Mouse (Mus musculus) lung, embryonic 14.5 days (tissue): ENCODE data around the gene Tubd1. TPM values are rescaled to one million over a fixed set of nuclear protein-coding genes. Genes with fewer than 3 reads are reported as not detected.
A peak's percentile ranks its signal among the peaks of the same experiment; 100 is the strongest.

Experiments used
- ATAC-seq: fragments of 200-750 bp; cut with Nextera tagmentation; 2 replicates; pipeline ENCODE4 v1.8.0; 2017; ENCODE audit warnings: mild to moderate bottlenecking, moderate TSS enrichment, moderate library complexity; ENCODE audit not compliant: insufficient read depth
- DNase-seq: peaks from one replicate; pipeline ENCODE4 v3.0.0-alpha.2; 2015
- H3K27ac ChIP-seq: fragments of 300-500 bp; sonication (generic); 2 replicates; pipeline ENCODE4 v1.5.1; 2014; ENCODE audit warnings: low read depth, mild to moderate bottlenecking, moderate library complexity
- H3K27me3 ChIP-seq: fragments of 300-500 bp; sonication (generic); 2 replicates; pipeline ENCODE4 v1.6.1; 2014; ENCODE audit warnings: low read length, control low read depth; ENCODE audit not compliant: insufficient read depth
- H3K36me3 ChIP-seq: fragments of 300-500 bp; sonication (generic); 2 replicates; pipeline ENCODE4 v1.6.1; 2014; ENCODE audit warnings: control low read depth; ENCODE audit not compliant: insufficient read depth
- H3K4me1 ChIP-seq: fragments of 300-500 bp; sonication (generic); 2 replicates; pipeline ENCODE4 v1.6.1; 2014; ENCODE audit warnings: antibody characterized with exemption, control low read depth; ENCODE audit not compliant: insufficient read depth
- H3K4me2 ChIP-seq: fragments of 300-500 bp; sonication (generic); 2 replicates; pipeline ENCODE4 v1.6.1; 2014; ENCODE audit warnings: mild to moderate bottlenecking
- H3K4me3 ChIP-seq: fragments of 300-500 bp; sonication (generic); 2 replicates; pipeline ENCODE4 v1.5.1; 2014; ENCODE audit warnings: low read depth, low read length
- H3K9ac ChIP-seq: fragments of 300-500 bp; sonication (generic); 2 replicates; pipeline ENCODE4 v1.6.1; 2014
- H3K9me3 ChIP-seq: fragments of 300-500 bp; sonication (generic); 2 replicates; pipeline ENCODE4 v1.6.1; 2016; ENCODE audit warnings: low read depth, low read length, control low read depth
- CTCF ChIP-seq: IDR thresholded peaks from 2 replicates; pipeline ENCODE4 v1.5.1; 2016; ENCODE audit warnings: antibody characterized with exemption, low read depth
- WGBS: fragments of 180-500 bp; shearing (Covaris S2); extraction: QIAGEN DNeasy Blood & Tissue Kit; methylation state at CpG from one replicate; pipeline ENCODE4 v1.1.7; 2014; 5-methylcytosine and 5-hydroxymethylcytosine counted together
- polyA plus RNA-seq: library from polyadenylated mRNA; unstranded; fragments of >200 nt; fragmentation: Nextera tagmentation; extraction: Ambion mirVana; gene quantifications from 2 replicates; pipeline ENCODE4 v1.2.1, GENCODE M21; 2014

Gene Tubd1
- polyA plus RNA-seq, 1 experiment from 2014 or later, result 14.2 TPM

DNA sequence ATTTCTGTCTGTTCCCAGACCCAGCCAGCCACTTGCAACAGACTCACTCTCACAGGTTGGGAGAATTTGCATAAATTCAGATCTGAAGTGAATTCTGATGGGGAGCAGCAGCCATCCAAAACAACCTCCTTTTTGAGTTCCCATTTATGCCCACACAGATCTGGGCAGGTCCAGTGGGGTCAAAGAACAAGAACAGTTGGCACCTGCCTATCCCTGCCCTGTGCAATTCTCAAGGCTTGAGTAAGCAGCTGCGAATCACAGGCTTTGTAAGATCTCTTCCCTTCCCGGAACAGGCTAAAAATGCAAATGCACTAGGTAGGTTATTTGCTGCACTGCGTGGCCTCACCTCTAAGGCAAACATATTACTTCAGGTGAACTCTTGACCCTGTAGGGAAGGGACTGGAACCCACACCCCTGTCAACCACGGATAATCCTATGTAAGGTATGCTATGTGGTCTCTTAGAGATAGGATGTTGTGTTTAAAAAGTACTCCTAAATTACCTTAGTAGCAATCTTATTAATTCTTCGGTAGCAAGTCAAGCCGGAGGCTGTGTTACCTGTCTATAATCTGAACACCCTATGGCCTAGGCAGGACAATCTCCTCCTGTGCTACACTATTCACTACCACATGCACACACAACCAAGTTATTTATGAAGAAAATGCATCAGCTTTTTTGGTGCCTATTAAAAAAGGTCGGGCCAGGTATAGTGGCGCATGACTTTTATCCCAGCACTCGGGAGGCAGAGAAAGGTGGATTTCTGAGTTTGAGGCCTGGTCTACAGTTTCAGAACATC is 35.7 kb downstream of the Tubd1 start:
- Histone ChIP-seq H3K4me2 (peak overlapping the region; percentile 44; the same call in 1 of the 2 replicates), H3K27ac (peak overlapping the region; percentile 47; the same call in 1 of the 2 replicates), H3K4me1 (peaks cover 24% of the 10 kb centered on the region; the same call in 1 of the 2 replicates), H3K4me3 (no peak overlapping the region), H3K9me3 (no peaks in the 10 kb centered on the region), H3K36me3 (no peaks in the 10 kb centered on the region), H3K27me3 (no peaks in the 10 kb centered on the region), H3K9ac (no peak overlapping the region)
- 75% methylated on average over 9 of the region's 9 CpGs for WGBS
- no peak for TF ChIP-seq CTCF
- DNase-seq, result no peak
- ATAC-seq, result no peak; the same call in 1 of the 2 replicates

GRCm38 (mm10) chr11:86581250-86581753 is 36.5 kb downstream of the Tubd1 start:
- peak; percentile 70 for DNase-seq
- Histone ChIP-seq H3K9me3 (no peaks in the 10 kb centered on the region), H3K36me3 (no peaks in the 10 kb centered on the region), H3K4me1 (peaks cover 26% of the 10 kb centered on the region; the same call in 1 of the 2 replicates), H3K27ac (peak overlapping the region; percentile 80), H3K4me2 (peak overlapping the region; percentile 44), H3K27me3 (no peaks in the 10 kb centered on the region), H3K9ac (peak overlapping the region; percentile 1; the same call in 1 of the 2 replicates), H3K4me3 (no peak overlapping the region)
- peak; percentile 43 for ATAC-seq
- 25% methylated on average over 11 of the region's 11 CpGs for WGBS
- TF ChIP-seq CTCF, result no peak

DNA sequence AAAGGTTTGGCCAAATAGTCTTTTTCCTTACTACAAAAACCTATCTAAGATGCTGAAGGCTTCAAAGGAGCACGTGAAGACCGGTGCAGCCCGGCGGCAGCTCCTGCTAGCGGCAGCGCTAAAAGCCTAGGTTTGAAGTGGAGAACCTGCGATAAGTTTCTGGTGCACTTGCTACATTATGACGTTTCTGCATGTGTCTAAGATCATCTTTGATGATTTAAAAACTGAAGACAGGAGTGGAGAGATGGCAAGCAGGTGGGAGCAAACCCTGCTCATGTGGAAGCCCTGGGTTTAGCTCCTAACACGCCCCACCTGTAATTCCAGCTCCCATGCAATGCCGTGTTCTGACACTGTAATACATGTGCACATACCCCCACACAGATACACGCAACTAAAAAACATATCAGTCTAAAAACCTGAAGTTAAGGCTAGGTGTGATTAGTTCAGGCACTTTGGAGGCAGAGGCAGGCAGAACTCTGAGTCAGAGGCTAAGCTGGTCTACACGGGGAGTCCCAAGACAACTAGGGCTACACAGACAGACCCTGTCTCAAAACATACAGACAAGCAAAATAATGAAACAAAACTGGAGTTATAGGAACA is 37.3 kb downstream of the Tubd1 start:
- no peak for ATAC-seq
- H3K4me3 ChIP-seq, result no peak overlapping the region
- no peak overlapping the region for H3K9ac ChIP-seq
- H3K4me2 ChIP-seq, result peak overlapping the region; percentile 44; the same call in 1 of the 2 replicates
- no peak for TF ChIP-seq CTCF
- peaks cover 24% of the 10 kb centered on the region; the same call in 1 of the 2 replicates for H3K4me1 ChIP-seq
- no peaks in the 10 kb centered on the region for H3K27me3 ChIP-seq
- no peak for DNase-seq
- H3K27ac ChIP-seq, result peak overlapping the region; percentile 80
- H3K36me3 ChIP-seq, result no peaks in the 10 kb centered on the region
- WGBS, result 74% methylated on average over 12 of the region's 12 CpGs
- no peaks in the 10 kb centered on the region for H3K9me3 ChIP-seq

GRCm38 (mm10) chr11:86582543-86583260 is 37.9 kb downstream of the Tubd1 start:
- Histone ChIP-seq H3K4me1 (peaks cover 20% of the 10 kb centered on the region; the same call in 1 of the 2 replicates), H3K9me3 (no peaks in the 10 kb centered on the region), H3K36me3 (no peaks in the 10 kb centered on the region), H3K9ac (no peak overlapping the region), H3K27me3 (no peaks in the 10 kb centered on the region), H3K27ac (no peak overlapping the region), H3K4me2 (no peak overlapping the region), H3K4me3 (no peak overlapping the region)
- 87% methylated on average over 7 of the region's 7 CpGs for WGBS
- ATAC-seq, result no peak
- TF ChIP-seq CTCF, result no peak
- DNase-seq, result no peak

GRCm38 (mm10) chr11:86583313-86583825 is 38.6 kb downstream of the Tubd1 start:
- Histone ChIP-seq H3K4me2 (no peak overlapping the region), H3K4me1 (peaks cover 18% of the 10 kb centered on the region; the same call in 1 of the 2 replicates), H3K36me3 (no peaks in the 10 kb centered on the region), H3K27ac (no peak overlapping the region), H3K27me3 (no peaks in the 10 kb centered on the region), H3K9ac (no peak overlapping the region), H3K4me3 (no peak overlapping the region), H3K9me3 (no peaks in the 10 kb centered on the region)
- no peak for TF ChIP-seq CTCF
- ATAC-seq (no peak), DNase-seq (no peak)
- 88% methylated on average over 3 of the region's 3 CpGs for WGBS

- Histone ChIP-seq H3K9me3 (no peaks in the 10 kb centered on the region), H3K36me3 (no peaks in the 10 kb centered on the region), H3K27ac (0 out of 2 replicates have a peak overlapping the region, but pooled peaks have one; percentile 2), H3K4me2 (peak overlapping the region; percentile 63; the same call in 1 of the 2 replicates), H3K4me1 (peaks cover 10% of the 10 kb centered on the region; the same call in 1 of the 2 replicates), H3K9ac (no peak overlapping the region), H3K4me3 (0 out of 2 replicates have a peak overlapping the region, but pooled peaks have one; percentile 37), H3K27me3 (no peaks in the 10 kb centered on the region)
- DNase-seq (no peak), ATAC-seq (no peak)
- WGBS, result 71% methylated on average over 14 of the region's 14 CpGs
- no peak for TF ChIP-seq CTCF
Measured at GRCm38 (mm10) chr11:86583990-86584897, 39.5 kb downstream of the Tubd1 start.
